Mouse (Mus musculus) ovary, adult 18-20 months (tissue): ENCODE measurements around the gene Nxpe5.

Experiments used
- DNase-seq: peaks from one replicate; pipeline ENCODE4 v3.0.0; 2022; ENCODE audit warnings: low spot score, mixed read lengths

Nxpe5 gene

GRCm38 (mm10) chr5:138253061-138253460 is 27.4 kb downstream of the Nxpe5 start:
- DNase-seq: no peak

GRCm38 (mm10) chr5:138255353-138256093 is 29.8 kb downstream of the Nxpe5 start, which contains the start of gene Lamtor4:
TSS of gene Lamtor4 (plus strand) at chr5:138255482.
- peak; percentile 93 for DNase-seq

- DNase-seq: no peak
Observed at GRCm38 (mm10) chr5:138256094-138256467, 30.4 kb downstream of the Nxpe5 start.

- DNase-seq: no peak
Observed at GRCm38 (mm10) chr5:138256966-138257584, 31.4 kb downstream of the Nxpe5 start.

GRCm38 (mm10) chr5:138257585-138257978 is 31.9 kb downstream of the Nxpe5 start:
- no peak for DNase-seq

GRCm38 (mm10) chr5:138258078-138258477 is 32.4 kb downstream of the Nxpe5 start:
- DNase-seq: no peak

- no peak for DNase-seq
Observed at GRCm38 (mm10) chr5:138258542-138258941, 32.8 kb downstream of the Nxpe5 start.

- no peak for DNase-seq
Observed at GRCm38 (mm10) chr5:138258993-138259392, 33.3 kb downstream of the Nxpe5 start.

- no peak for DNase-seq
Observed at GRCm38 (mm10) chr5:138260051-138260450, 34.4 kb downstream of the Nxpe5 start.

- no peak for DNase-seq
Observed at GRCm38 (mm10) chr5:138260834-138261233, 35.1 kb downstream of the Nxpe5 start.

GRCm38 (mm10) chr5:138262001-138262400 is 36.3 kb downstream of the Nxpe5 start:
- DNase-seq: no peak

- DNase-seq: no peak
Observed at GRCm38 (mm10) chr5:138262582-138263240, 37.0 kb downstream of the Nxpe5 start.

- peak; percentile 82 for DNase-seq
Observed at GRCm38 (mm10) chr5:138263260-138264206, 37.8 kb downstream of the Nxpe5 start, which contains the start of gene BC037034. TSS of gene BC037034 (minus strand) at chr5:138264033.

- DNase-seq: no peak
Observed at GRCm38 (mm10) chr5:138264207-138264578, 38.5 kb downstream of the Nxpe5 start.

GRCm38 (mm10) chr5:138265712-138266111 is 40.0 kb downstream of the Nxpe5 start:
- no peak for DNase-seq

GRCm38 (mm10) chr5:138267114-138267513 is 41.4 kb downstream of the Nxpe5 start:
- DNase-seq: no peak

- no peak for DNase-seq
Observed at GRCm38 (mm10) chr5:138268980-138269379, 43.3 kb downstream of the Nxpe5 start.

GRCm38 (mm10) chr5:138271232-138271631 is 45.5 kb downstream of the Nxpe5 start:
- DNase-seq: no peak

- DNase-seq: no peak
Observed at GRCm38 (mm10) chr5:138272409-138272923, 46.8 kb downstream of the Nxpe5 start, which contains the start of gene Gal3st4. TSS of gene Gal3st4 (minus strand) at chr5:138272840.

GRCm38 (mm10) chr5:138274186-138274585 is 48.5 kb downstream of the Nxpe5 start:
- DNase-seq: no peak

- DNase-seq: no peak
Observed at GRCm38 (mm10) chr5:138275216-138276050, 49.7 kb downstream of the Nxpe5 start.
